Mouse (Mus musculus): ENCODE results near the gene Prmt7. TPM values are rescaled to one million over a fixed set of nuclear protein-coding genes. Genes with fewer than 3 reads are reported as not detected.

Gene Prmt7
- polyA plus RNA-seq (2015; fragmentation: Nextera tagmentation; extraction: Ambion mirVana): 42.5 and 43.0 TPM in 2 replicates

- H3K27ac ChIP-seq: peak within 1 kb of the TSS; percentile 91
- under 1% methylated on average over 52 of the region's 52 CpGs for WGBS
- H3K9ac ChIP-seq: peak within 1 kb of the TSS; percentile 71
- no peaks in the 10 kb centered on the region for H3K9me3 ChIP-seq
- H3K36me3 ChIP-seq: peaks cover 40% of the 10 kb centered on the region
- H3K4me1 ChIP-seq: peaks cover 14% of the 10 kb centered on the region; the same call in 1 of the 2 replicates
- peak; percentile 96 for ATAC-seq (ENCODE audit: insufficient number of reproducible peaks, low FRiP score, low TSS enrichment, low read depth)
- H3K4me3 ChIP-seq: peak within 1 kb of the TSS; percentile 59
- no peaks in the 10 kb centered on the region for H3K27me3 ChIP-seq
- H3K4me2 ChIP-seq: peak within 1 kb of the TSS; percentile 63
Observed at GRCm38 (mm10) chr8:106210821-106211345, at the start of gene Prmt7, which contains the start of gene Slc7a6os. Gene Prmt7 (plus strand): TSS chr8:106210936. Gene Slc7a6os (minus strand): TSS chr8:106210935.

- no peak overlapping the region for H3K4me3 ChIP-seq
- no peak overlapping the region for H3K9ac ChIP-seq
- no peak for ATAC-seq (ENCODE audit: insufficient number of reproducible peaks, low FRiP score, low TSS enrichment, low read depth)
- peaks cover 3% of the 10 kb centered on the region for H3K4me1 ChIP-seq
- H3K36me3 ChIP-seq: peaks cover 55% of the 10 kb centered on the region
- no peaks in the 10 kb centered on the region for H3K27me3 ChIP-seq
- H3K9me3 ChIP-seq: no peaks in the 10 kb centered on the region
- H3K4me2 ChIP-seq: no peak overlapping the region
- H3K27ac ChIP-seq: no peak overlapping the region
- 87% methylated on average over 9 of the region's 9 CpGs for WGBS
Observed at GRCm38 (mm10) chr8:106163251-106163650, 47.5 kb upstream of the Prmt7 start.

- Histone ChIP-seq H3K9ac (no peak overlapping the region), H3K27me3 (no peaks in the 10 kb centered on the region), H3K4me3 (no peak overlapping the region), H3K27ac (no peak overlapping the region), H3K9me3 (no peaks in the 10 kb centered on the region), H3K4me1 (peaks cover 14% of the 10 kb centered on the region), H3K4me2 (no peak overlapping the region), H3K36me3 (peaks cover 41% of the 10 kb centered on the region)
- 51% methylated on average over 4 of the region's 4 CpGs for WGBS
- ATAC-seq (ENCODE audit: insufficient number of reproducible peaks, low FRiP score, low TSS enrichment, low read depth): no peak
Observed at GRCm38 (mm10) chr8:106165460-106165859, 45.3 kb upstream of the Prmt7 start.

GRCm38 (mm10) chr8:106168356-106169016, 42.2 kb upstream of the Prmt7 start, which contains the start of gene Slc7a6:
Gene Slc7a6 (plus strand): TSS chr8:106168857.
- H3K27ac ChIP-seq: peak within 1 kb of the TSS; percentile 88
- WGBS: under 1% methylated on average over 58 of the region's 59 CpGs
- peak; percentile 64 for ATAC-seq (ENCODE audit: insufficient number of reproducible peaks, low FRiP score, low TSS enrichment, low read depth)
- no peaks in the 10 kb centered on the region for H3K27me3 ChIP-seq
- peak within 1 kb of the TSS; percentile 85 for H3K4me2 ChIP-seq
- peaks cover 11% of the 10 kb centered on the region for H3K36me3 ChIP-seq
- H3K4me1 ChIP-seq: peaks cover 14% of the 10 kb centered on the region
- H3K9ac ChIP-seq: peak within 1 kb of the TSS; percentile 60
- peak within 1 kb of the TSS; percentile 89 for H3K4me3 ChIP-seq
- H3K9me3 ChIP-seq: no peaks in the 10 kb centered on the region

- Histone ChIP-seq H3K27ac (peak overlapping the region; percentile 88), H3K4me3 (peak overlapping the region; percentile 89), H3K4me1 (peaks cover 14% of the 10 kb centered on the region), H3K27me3 (no peaks in the 10 kb centered on the region), H3K9me3 (no peaks in the 10 kb centered on the region), H3K9ac (peak overlapping the region; percentile 60), H3K36me3 (peaks cover 3% of the 10 kb centered on the region), H3K4me2 (peak overlapping the region; percentile 85)
- ATAC-seq (ENCODE audit: insufficient number of reproducible peaks, low FRiP score, low TSS enrichment, low read depth): peak; percentile 64
- under 1% methylated on average over 54 of the region's 54 CpGs for WGBS
Observed at GRCm38 (mm10) chr8:106169017-106169933, 41.5 kb upstream of the Prmt7 start.

- H3K27me3 ChIP-seq: no peaks in the 10 kb centered on the region
- peak overlapping the region; percentile 89 for H3K4me3 ChIP-seq
- no peaks in the 10 kb centered on the region for H3K9me3 ChIP-seq
- ATAC-seq (ENCODE audit: insufficient number of reproducible peaks, low FRiP score, low TSS enrichment, low read depth): no peak
- 20% methylated on average over 6 of the region's 6 CpGs for WGBS
- H3K4me1 ChIP-seq: peaks cover 14% of the 10 kb centered on the region
- H3K4me2 ChIP-seq: peak overlapping the region; percentile 85
- H3K36me3 ChIP-seq: no peaks in the 10 kb centered on the region
- peak overlapping the region; percentile 60 for H3K9ac ChIP-seq
- peak overlapping the region; percentile 88; the same call in 1 of the 2 replicates for H3K27ac ChIP-seq
Observed at GRCm38 (mm10) chr8:106169934-106170480, 40.7 kb upstream of the Prmt7 start.

GRCm38 (mm10) chr8:106173566-106173965, 37.2 kb upstream of the Prmt7 start:
- H3K4me2 ChIP-seq: no peak overlapping the region
- H3K36me3 ChIP-seq: 0 out of 2 replicates have a peak, but pooled peaks cover under 1% of the 10 kb centered on the region
- H3K4me1 ChIP-seq: peaks cover 23% of the 10 kb centered on the region
- H3K4me3 ChIP-seq: no peak overlapping the region
- ATAC-seq (ENCODE audit: insufficient number of reproducible peaks, low FRiP score, low TSS enrichment, low read depth): no peak
- H3K9me3 ChIP-seq: no peaks in the 10 kb centered on the region
- 86% methylated on average over 3 of the region's 3 CpGs for WGBS
- no peak overlapping the region for H3K9ac ChIP-seq
- H3K27me3 ChIP-seq: no peaks in the 10 kb centered on the region
- no peak overlapping the region for H3K27ac ChIP-seq

- H3K4me2 ChIP-seq: no peak overlapping the region
- ATAC-seq (ENCODE audit: insufficient number of reproducible peaks, low FRiP score, low TSS enrichment, low read depth): no peak
- H3K4me3 ChIP-seq: no peak overlapping the region
- peaks cover 15% of the 10 kb centered on the region for H3K4me1 ChIP-seq
- 0 out of 2 replicates have a peak, but pooled peaks cover 10% of the 10 kb centered on the region for H3K36me3 ChIP-seq
- H3K9me3 ChIP-seq: no peaks in the 10 kb centered on the region
- H3K27me3 ChIP-seq: no peaks in the 10 kb centered on the region
- 11% methylated on average over 1 of the region's 1 CpGs for WGBS
- no peak overlapping the region for H3K9ac ChIP-seq
- H3K27ac ChIP-seq: 0 out of 2 replicates have a peak overlapping the region, but pooled peaks have one; percentile 27
Observed at GRCm38 (mm10) chr8:106176891-106177290, 33.8 kb upstream of the Prmt7 start.

- no peaks in the 10 kb centered on the region for H3K9me3 ChIP-seq
- no peak overlapping the region for H3K27ac ChIP-seq
Observed at GRCm38 (mm10) chr8:106177594-106177993, 33.1 kb upstream of the Prmt7 start.

GRCm38 (mm10) chr8:106178428-106178827, 32.3 kb upstream of the Prmt7 start:
- 0 out of 2 replicates have a peak, but pooled peaks cover 19% of the 10 kb centered on the region for H3K36me3 ChIP-seq
- 69% methylated on average over 2 of the region's 2 CpGs for WGBS
- H3K27me3 ChIP-seq: no peaks in the 10 kb centered on the region
- no peak overlapping the region for H3K9ac ChIP-seq
- H3K27ac ChIP-seq: no peak overlapping the region
- ATAC-seq (ENCODE audit: insufficient number of reproducible peaks, low FRiP score, low TSS enrichment, low read depth): no peak
- no peak overlapping the region for H3K4me3 ChIP-seq
- H3K4me2 ChIP-seq: no peak overlapping the region
- no peaks in the 10 kb centered on the region for H3K9me3 ChIP-seq
- peaks cover 15% of the 10 kb centered on the region for H3K4me1 ChIP-seq

More at GRCm38 (mm10) chr8:106177594-106177993, 33.1 kb upstream of the Prmt7 start:
- peaks cover 15% of the 10 kb centered on the region for H3K4me1 ChIP-seq
- H3K9ac ChIP-seq: no peak overlapping the region
- H3K36me3 ChIP-seq: 0 out of 2 replicates have a peak, but pooled peaks cover 16% of the 10 kb centered on the region
- no peak overlapping the region for H3K4me3 ChIP-seq
- ATAC-seq (ENCODE audit: insufficient number of reproducible peaks, low FRiP score, low TSS enrichment, low read depth): no peak
- no peaks in the 10 kb centered on the region for H3K27me3 ChIP-seq
- WGBS: 62% methylated on average over 1 of the region's 1 CpGs
- H3K4me2 ChIP-seq: no peak overlapping the region

GRCm38 (mm10) chr8:106185628-106186270, 25.0 kb upstream of the Prmt7 start:
- Histone ChIP-seq H3K4me3 (no peak overlapping the region), H3K27me3 (no peaks in the 10 kb centered on the region), H3K4me1 (0 out of 2 replicates have a peak, but pooled peaks cover 3% of the 10 kb centered on the region), H3K9me3 (no peaks in the 10 kb centered on the region), H3K9ac (no peak overlapping the region), H3K27ac (peak overlapping the region; percentile 1; the same call in 1 of the 2 replicates), H3K36me3 (peaks cover 26% of the 10 kb centered on the region), H3K4me2 (no peak overlapping the region)
- 58% methylated on average over 8 of the region's 8 CpGs for WGBS
- 0 out of 2 replicates have a peak, but pooled peaks have one; percentile 40 for ATAC-seq (ENCODE audit: insufficient number of reproducible peaks, low FRiP score, low TSS enrichment, low read depth)

Measured in limb, embryonic 15.5 days (tissue).